Comparison of ENCODE assay signal across 9 mouse cellular contexts in the genomic region with DNA sequence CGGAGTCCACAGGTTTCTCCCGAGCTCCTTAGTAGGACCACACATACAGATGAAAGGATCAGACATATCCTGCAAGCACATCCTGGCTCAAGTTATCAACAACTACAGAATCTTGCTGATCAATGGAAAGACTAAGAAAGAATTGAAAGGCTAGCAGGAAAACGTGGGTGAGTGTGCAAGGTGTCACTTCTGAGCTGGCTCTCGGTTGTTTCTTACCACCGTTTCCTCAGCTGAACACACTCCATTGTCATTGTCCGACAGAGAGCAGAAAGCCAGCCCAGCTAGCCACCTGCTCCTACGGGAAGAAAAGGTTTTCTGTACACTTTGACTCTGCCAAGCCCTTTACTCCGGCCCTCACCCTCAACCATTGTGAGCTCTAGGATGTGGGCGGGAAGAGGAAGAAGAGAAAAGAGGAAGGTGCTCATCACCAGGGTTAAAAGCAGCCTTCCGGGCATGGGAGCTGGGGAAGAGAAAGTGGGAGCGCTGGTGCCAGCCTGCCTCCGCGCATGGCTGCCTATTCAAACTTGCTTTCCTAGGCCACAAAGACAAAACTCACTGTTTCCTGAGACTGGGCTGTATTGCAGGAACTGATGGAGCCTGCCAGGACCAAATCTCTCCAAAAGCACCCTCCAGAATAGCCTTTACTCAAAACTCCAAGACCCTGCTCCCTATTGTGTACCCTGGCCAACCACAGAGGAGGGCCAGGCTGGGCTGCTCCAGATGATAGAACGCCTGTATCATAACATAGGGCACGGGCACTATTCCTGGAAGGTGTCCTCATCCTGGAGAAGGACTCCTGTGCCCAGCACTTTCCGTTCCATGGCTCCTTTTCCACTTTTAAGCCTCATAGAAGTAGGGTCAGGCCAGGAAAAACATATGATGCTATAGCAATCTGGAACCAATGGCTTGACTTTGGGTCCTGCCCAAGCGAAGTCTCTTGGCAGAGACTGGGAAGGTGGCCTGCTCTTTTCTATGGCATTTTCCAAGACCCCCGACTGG.
A peak's percentile ranks its signal among the peaks of the same experiment; 100 is the strongest.
DNase-seq lines count a peak whose midpoint lies in the region; ATAC-seq and TF ChIP-seq lines count a peak whose summit lies in the region.
"Had no signal": no experiment of that assay in that cellular context is flagged by ENCODE, and none has a peak within 500 bp of the region (broad histone marks: within the 10 kb centered on the region; RNA-seq: fewer than 3 reads in every experiment).

No protein-coding gene starts in this region.

- H3K4me2 ChIP-seq in forebrain, embryonic 11.5 days (ENCODE audit: low read depth, low read length, severe bottlenecking): no peak overlapping the region
- H3K4me2 ChIP-seq in forebrain, embryonic 16.5 days (ENCODE audit: low read length): no peak overlapping the region
- 0 out of 2 replicates have a peak overlapping the region, but pooled peaks have one; percentile 11 for H3K4me2 ChIP-seq in liver, postnatal 0 days (ENCODE audit: low read depth, low read length)
- no peak overlapping the region for H3K4me2 ChIP-seq in heart, postnatal 0 days (ENCODE audit: low read depth, low read length)

- TF ChIP-seq CTCF in liver, postnatal 0 days (IDR thresholded peaks at IDR 0.05; ENCODE audit: low read depth): no peak
- no peak for TF ChIP-seq CTCF in heart, postnatal 0 days (IDR thresholded peaks at IDR 0.05; ENCODE audit: low read depth)

- H3K27ac ChIP-seq in forebrain, embryonic 11.5 days (ENCODE audit: low read depth, low read length): 0 out of 2 replicates have a peak overlapping the region, but pooled peaks have one; percentile 25
- H3K27ac ChIP-seq in forebrain, embryonic 16.5 days (ENCODE audit: low read length): no peak overlapping the region
- H3K27ac ChIP-seq in liver, postnatal 0 days (ENCODE audit: low read depth): 0 out of 2 replicates have a peak overlapping the region, but pooled peaks have one; percentile 11
- peak overlapping the region; percentile 61 for H3K27ac ChIP-seq in heart, postnatal 0 days (ENCODE audit: low read depth)

- TF ChIP-seq EP300 in liver, postnatal 0 days (IDR thresholded peaks at IDR 0.05; ENCODE audit: low read depth): no peak
- TF ChIP-seq EP300 in heart, postnatal 0 days (IDR thresholded peaks at IDR 0.05; ENCODE audit: low read depth): 0 out of 2 replicates have a peak, but pooled peaks have one; percentile 38

- 0 out of 2 replicates have a peak, but pooled peaks cover 2% of the 10 kb centered on the region for H3K4me1 ChIP-seq in forebrain, embryonic 11.5 days (replicated peaks; ENCODE audit: control insufficient read depth, insufficient read depth, low read length)
- H3K4me1 ChIP-seq in forebrain, embryonic 16.5 days (replicated peaks; ENCODE audit: control insufficient read depth, insufficient read depth, low read length): no peaks in the 10 kb centered on the region
- peaks cover 13% of the 10 kb centered on the region for H3K4me1 ChIP-seq in liver, postnatal 0 days (ENCODE audit: insufficient read depth)
- H3K4me1 ChIP-seq in heart, postnatal 0 days (ENCODE audit: control insufficient read depth, insufficient read depth): peaks cover 10% of the 10 kb centered on the region

- H3K4me3 ChIP-seq in forebrain, embryonic 11.5 days (ENCODE audit: low read depth, low read length): no peak overlapping the region
- H3K4me3 ChIP-seq in forebrain, embryonic 16.5 days (replicated peaks; ENCODE audit: low read length): no peak overlapping the region
- no peak overlapping the region for H3K4me3 ChIP-seq in liver, postnatal 0 days (ENCODE audit: low read depth, low read length)
- H3K4me3 ChIP-seq in heart, postnatal 0 days (ENCODE audit: low read depth, low read length): no peak overlapping the region

- H3K36me3 ChIP-seq in forebrain, embryonic 11.5 days (ENCODE audit: control insufficient read depth, insufficient read depth, low read length): no peaks in the 10 kb centered on the region
- H3K36me3 ChIP-seq in forebrain, embryonic 16.5 days (ENCODE audit: control insufficient read depth, insufficient read depth): no peaks in the 10 kb centered on the region
- H3K36me3 ChIP-seq in liver, postnatal 0 days (replicated peaks; ENCODE audit: insufficient read depth, low read length): no peaks in the 10 kb centered on the region
- H3K36me3 ChIP-seq in heart, postnatal 0 days (replicated peaks; ENCODE audit: control insufficient read depth, insufficient read depth, low read length): no peaks in the 10 kb centered on the region

- no peak overlapping the region for H3K9ac ChIP-seq in forebrain, embryonic 11.5 days (ENCODE audit: low read length)
- H3K9ac ChIP-seq in forebrain, embryonic 16.5 days (replicated peaks; ENCODE audit: low read depth, low read length): no peak overlapping the region
- H3K9ac ChIP-seq in liver, postnatal 0 days (replicated peaks): no peak overlapping the region
- H3K9ac ChIP-seq in heart, postnatal 0 days (replicated peaks; ENCODE audit: low read depth, low read length): no peak overlapping the region

- no peaks in the 10 kb centered on the region for H3K9me3 ChIP-seq in forebrain, embryonic 11.5 days (ENCODE audit: control insufficient read depth, low read length)
- H3K9me3 ChIP-seq in forebrain, embryonic 16.5 days (ENCODE audit: control insufficient read depth, low read length): no peaks in the 10 kb centered on the region
- no peaks in the 10 kb centered on the region for H3K9me3 ChIP-seq in liver, postnatal 0 days (ENCODE audit: low read length)
- no peaks in the 10 kb centered on the region for H3K9me3 ChIP-seq in heart, postnatal 0 days (replicated peaks; ENCODE audit: control insufficient read depth, low read length)

- WGBS in forebrain, embryonic 11.5 days: 80% methylated on average over 18 of the region's 18 CpGs
- WGBS in forebrain, embryonic 16.5 days: 70% methylated on average over 18 of the region's 18 CpGs
- 52% methylated on average over 18 of the region's 18 CpGs for WGBS in liver, postnatal 0 days (ENCODE audit: insufficient replicate concordance)
- WGBS in heart, postnatal 0 days: 74% methylated on average over 18 of the region's 18 CpGs

- ATAC-seq in forebrain, embryonic 11.5 days (replicated peaks; ENCODE audit: low FRiP score): no peak
- ATAC-seq in forebrain, embryonic 16.5 days: no peak
- ATAC-seq in liver, postnatal 0 days: no peak
- no peak; the same call in 1 of the 2 replicates for ATAC-seq in heart, postnatal 0 days (ENCODE audit: insufficient read depth, low read depth)
- peak; percentile 93 for ATAC-seq in megakaryocyte, adult 5-6 weeks (ENCODE audit: poor library complexity, severe bottlenecking)

- no peaks in the 10 kb centered on the region for H3K27me3 ChIP-seq in forebrain, embryonic 11.5 days (ENCODE audit: control insufficient read depth, insufficient read depth, low read length)
- no peaks in the 10 kb centered on the region for H3K27me3 ChIP-seq in forebrain, embryonic 16.5 days (replicated peaks; ENCODE audit: control insufficient read depth, insufficient read depth, low read length)
- H3K27me3 ChIP-seq in liver, postnatal 0 days (ENCODE audit: insufficient read depth, low read length): no peaks in the 10 kb centered on the region
- H3K27me3 ChIP-seq in heart, postnatal 0 days (ENCODE audit: control insufficient read depth, insufficient read depth, low read length): no peaks in the 10 kb centered on the region

- no peak for DNase-seq in forebrain, embryonic 11.5 days (ENCODE audit: low spot score)
- DNase-seq in liver, postnatal 0 days: no peak
- DNase-seq in liver: no peak
- DNase-seq in heart, postnatal 0 days (ENCODE audit: low spot score): no peak
- no peak for DNase-seq in cerebellum, postnatal 25 days
- no peak for DNase-seq in frontal cortex, postnatal 14 days (ENCODE audit: low spot score in 2 of 2)
- DNase-seq: cerebellum, adult 9-10 months had no signal
